Mouse (Mus musculus) limb, embryonic 11.5 days (tissue): ENCODE measurements at regions not wholly inside any gene's neighbourhood (a gene's known extent, or its start where the extent isn't known, plus 50 kb on each side); places are given as distances from the start of the nearest gene placed in this dataset.

Source experiments
- ATAC-seq: fragments of 200-750 bp; cut with Nextera tagmentation; 2 replicates; pipeline ENCODE4 v1.8.0; 2017; ENCODE audit warnings: low read depth; ENCODE audit not compliant: insufficient number of reproducible peaks, low FRiP score, low TSS enrichment
- DNase-seq: peaks from one replicate; pipeline ENCODE4 v3.0.0-alpha.2; 2015; ENCODE audit warnings: low spot score
- H3K27ac ChIP-seq: fragments of 300-500 bp; sonication (generic); replicated peaks from 2 replicates; pipeline ENCODE4 v1.5.1; 2014; ENCODE audit warnings: low read depth, mild to moderate bottlenecking, low read length
- H3K27me3 ChIP-seq: fragments of 300-500 bp; sonication (generic); 2 replicates; pipeline ENCODE4 v1.6.1; 2014; ENCODE audit warnings: mild to moderate bottlenecking, low read length, mixed read lengths; ENCODE audit not compliant: control insufficient read depth, insufficient read depth
- H3K36me3 ChIP-seq: fragments of 300-500 bp; sonication (generic); 2 replicates; pipeline ENCODE4 v1.6.1; 2014; ENCODE audit warnings: mild to moderate bottlenecking, low read length, moderate library complexity, mixed read lengths; ENCODE audit not compliant: control insufficient read depth, insufficient read depth
- H3K4me1 ChIP-seq: fragments of 300-500 bp; sonication (generic); 2 replicates; pipeline ENCODE4 v1.6.1; 2014; ENCODE audit warnings: low read length, mixed read lengths; ENCODE audit not compliant: control insufficient read depth, insufficient read depth
- H3K4me2 ChIP-seq: fragments of 300-500 bp; sonication (generic); 2 replicates; pipeline ENCODE4 v1.6.1; 2014; ENCODE audit warnings: low read depth, mild to moderate bottlenecking, moderate library complexity; ENCODE audit not compliant: severe bottlenecking
- H3K4me3 ChIP-seq: fragments of 300-500 bp; sonication (generic); 2 replicates; pipeline ENCODE4 v1.5.1; 2014; ENCODE audit warnings: low read depth, low read length
- H3K9ac ChIP-seq: fragments of 300-500 bp; sonication (generic); 2 replicates; pipeline ENCODE4 v1.6.1; 2014; ENCODE audit warnings: mild to moderate bottlenecking, low read length
- H3K9me3 ChIP-seq: fragments of 300-500 bp; sonication (generic); 2 replicates; pipeline ENCODE4 v1.6.1; 2016; ENCODE audit warnings: low read length; ENCODE audit not compliant: control insufficient read depth
- WGBS: fragments of 180-500 bp; shearing (Covaris S2); extraction: QIAGEN DNeasy Blood & Tissue Kit; methylation state at CpG from one replicate; pipeline ENCODE4 v1.1.7; 2014; 5-methylcytosine and 5-hydroxymethylcytosine counted together

- Histone ChIP-seq H3K9ac (no peak overlapping the region), H3K36me3 (no peaks in the 10 kb centered on the region), H3K4me2 (no peak overlapping the region), H3K4me3 (no peak overlapping the region), H3K27me3 (no peaks in the 10 kb centered on the region), H3K4me1 (no peaks in the 10 kb centered on the region), H3K9me3 (no peaks in the 10 kb centered on the region), H3K27ac (no peak overlapping the region)
- no peak for ATAC-seq
- DNase-seq, result no peak
- WGBS, result 83% methylated on average over 2 of the region's 2 CpGs
Observed at GRCm38 (mm10) chr3:147189737-147190136, 337.6 kb downstream of the Ttll7 start.

- ATAC-seq (no peak), DNase-seq (no peak)
- H3K9ac ChIP-seq, result no peak overlapping the region
- H3K4me2 ChIP-seq, result no peak overlapping the region
- 94% methylated on average over 8 of the region's 8 CpGs for WGBS
- H3K36me3 ChIP-seq, result no peaks in the 10 kb centered on the region
- no peaks in the 10 kb centered on the region for H3K27me3 ChIP-seq
- no peaks in the 10 kb centered on the region for H3K9me3 ChIP-seq
- no peak overlapping the region for H3K4me3 ChIP-seq
- no peaks in the 10 kb centered on the region for H3K4me1 ChIP-seq
- H3K27ac ChIP-seq, result no peak overlapping the region
Observed at GRCm38 (mm10) chr3:147196626-147197025, 344.5 kb downstream of the Ttll7 start.

GRCm38 (mm10) chr3:147197215-147197614 lies 345.0 kb downstream of the Ttll7 start:
- DNase-seq (peak; percentile 47), ATAC-seq (no peak)
- Histone ChIP-seq H3K4me1 (no peaks in the 10 kb centered on the region), H3K4me3 (no peak overlapping the region), H3K27me3 (no peaks in the 10 kb centered on the region), H3K9me3 (no peaks in the 10 kb centered on the region), H3K36me3 (no peaks in the 10 kb centered on the region), H3K27ac (no peak overlapping the region), H3K4me2 (no peak overlapping the region), H3K9ac (no peak overlapping the region)
- 52% methylated on average over 2 of the region's 2 CpGs for WGBS

GRCm38 (mm10) chr3:147211127-147211940 lies 359.2 kb downstream of the Ttll7 start:
- Histone ChIP-seq H3K9me3 (no peaks in the 10 kb centered on the region), H3K4me1 (no peaks in the 10 kb centered on the region), H3K27me3 (no peaks in the 10 kb centered on the region), H3K36me3 (no peaks in the 10 kb centered on the region; the same call in 1 of the 2 replicates), H3K4me2 (no peak overlapping the region), H3K9ac (no peak overlapping the region), H3K27ac (no peak overlapping the region), H3K4me3 (no peak overlapping the region)
- 77% methylated on average over 5 of the region's 5 CpGs for WGBS
- no peak for DNase-seq
- ATAC-seq, result no peak

- DNase-seq, result no peak
- Histone ChIP-seq H3K27ac (no peak overlapping the region), H3K9me3 (no peaks in the 10 kb centered on the region), H3K36me3 (no peaks in the 10 kb centered on the region), H3K4me2 (no peak overlapping the region), H3K4me1 (no peaks in the 10 kb centered on the region), H3K9ac (no peak overlapping the region), H3K27me3 (no peaks in the 10 kb centered on the region), H3K4me3 (no peak overlapping the region)
- no peak for ATAC-seq
- 84% methylated on average over 2 of the region's 2 CpGs for WGBS
Observed at GRCm38 (mm10) chr3:147228663-147229062, 376.5 kb downstream of the Ttll7 start.

GRCm38 (mm10) chr3:147230594-147230993 lies 378.4 kb downstream of the Ttll7 start:
- no peak overlapping the region for H3K27ac ChIP-seq
- no peaks in the 10 kb centered on the region for H3K36me3 ChIP-seq
- no peaks in the 10 kb centered on the region for H3K4me1 ChIP-seq
- no peak for ATAC-seq
- no peaks in the 10 kb centered on the region for H3K27me3 ChIP-seq
- no peak overlapping the region for H3K4me3 ChIP-seq
- H3K4me2 ChIP-seq, result no peak overlapping the region
- WGBS, result 88% methylated on average over 7 of the region's 7 CpGs
- DNase-seq, result no peak
- H3K9ac ChIP-seq, result no peak overlapping the region
- no peaks in the 10 kb centered on the region for H3K9me3 ChIP-seq

- WGBS, result 82% methylated on average over 1 of the region's 1 CpGs
- no peak overlapping the region for H3K9ac ChIP-seq
Observed at GRCm38 (mm10) chr3:147238398-147238797, 386.2 kb downstream of the Ttll7 start.

GRCm38 (mm10) chr3:147240651-147241050 lies 388.5 kb downstream of the Ttll7 start:
- no peaks in the 10 kb centered on the region for H3K9me3 ChIP-seq
- no peaks in the 10 kb centered on the region for H3K36me3 ChIP-seq
- 84% methylated on average over 4 of the region's 4 CpGs for WGBS
- H3K4me1 ChIP-seq, result 0 out of 2 replicates have a peak, but pooled peaks cover 2% of the 10 kb centered on the region
- H3K9ac ChIP-seq, result no peak overlapping the region
- no peak overlapping the region for H3K4me2 ChIP-seq
- no peak overlapping the region for H3K4me3 ChIP-seq
- DNase-seq, result no peak
- ATAC-seq, result no peak
- no peak overlapping the region for H3K27ac ChIP-seq
- no peaks in the 10 kb centered on the region for H3K27me3 ChIP-seq

More at GRCm38 (mm10) chr3:147238398-147238797, 386.2 kb downstream of the Ttll7 start:
- no peak for ATAC-seq
- Histone ChIP-seq H3K4me2 (no peak overlapping the region), H3K4me1 (no peaks in the 10 kb centered on the region), H3K4me3 (no peak overlapping the region), H3K27ac (no peak overlapping the region), H3K9me3 (no peaks in the 10 kb centered on the region), H3K27me3 (no peaks in the 10 kb centered on the region), H3K36me3 (no peaks in the 10 kb centered on the region)
- no peak for DNase-seq
